Mouse (Mus musculus) limb, embryonic 10.5 days (tissue): ENCODE results near the gene Gm42906. TPM values are rescaled to one million over a fixed set of nuclear protein-coding genes. Genes with fewer than 3 reads are reported as not detected.

ENCODE experiments used
- DNase-seq: peaks from one replicate; pipeline ENCODE4 v3.0.0-alpha.2; 2017; ENCODE audit warnings: low spot score
- H3K27ac ChIP-seq: fragments of 300-500 bp; sonication (generic); 2 replicates; pipeline ENCODE4 v1.5.1; 2016; ENCODE audit warnings: mild to moderate bottlenecking
- H3K27me3 ChIP-seq: fragments of 300-500 bp; sonication (generic); 2 replicates; pipeline ENCODE4 v1.6.1; 2016; ENCODE audit warnings: low read depth, mild to moderate bottlenecking; ENCODE audit not compliant: poor library complexity, severe bottlenecking
- H3K36me3 ChIP-seq: fragments of 300-500 bp; sonication (generic); 2 replicates; pipeline ENCODE4 v1.6.1; 2016; ENCODE audit warnings: mild to moderate bottlenecking, moderate library complexity
- H3K4me1 ChIP-seq: fragments of 300-500 bp; sonication (generic); 2 replicates; pipeline ENCODE4 v1.6.1; 2016
- H3K4me3 ChIP-seq: fragments of 300-500 bp; sonication (generic); 2 replicates; pipeline ENCODE4 v1.5.1; 2016; ENCODE audit warnings: mild to moderate bottlenecking, moderate library complexity
- H3K9me3 ChIP-seq: fragments of 300-500 bp; sonication (generic); replicated peaks from 2 replicates; pipeline ENCODE4 v1.6.1; 2016; ENCODE audit warnings: mild to moderate bottlenecking
- WGBS: fragments of 180-500 bp; shearing (Covaris S2); methylation state at CpG from one replicate; pipeline ENCODE4 v1.1.7; 2016; 5-methylcytosine and 5-hydroxymethylcytosine counted together
- polyA plus RNA-seq: library from polyadenylated mRNA; unstranded; fragments of >200 nt; fragmentation: Nextera tagmentation; extraction: Ambion mirVana; gene quantifications from 2 replicates; pipeline ENCODE4 v1.2.1, GENCODE M21; 2016

Gene Gm42906
- polyA plus RNA-seq, 1 experiment from 2014 or later: not detected

GRCm38 (mm10) chr5:151408124-151408900 is 19.7 kb downstream of the Gm42906 start:
- H3K27me3 ChIP-seq: no peaks in the 10 kb centered on the region
- 53% methylated on average over 7 of the region's 7 CpGs for WGBS

GRCm38 (mm10) chr5:151407493-151407892 is 20.5 kb downstream of the Gm42906 start:
- Histone ChIP-seq H3K27me3 (no peaks in the 10 kb centered on the region), H3K36me3 (no peaks in the 10 kb centered on the region), H3K4me3 (no peak overlapping the region), H3K9me3 (no peaks in the 10 kb centered on the region), H3K27ac (no peak overlapping the region), H3K4me1 (0 out of 2 replicates have a peak, but pooled peaks cover 3% of the 10 kb centered on the region)
- DNase-seq: no peak
- whole genome bisulfite sequencing: 93% methylated on average over 3 of the region's 3 CpGs

More at GRCm38 (mm10) chr5:151408124-151408900, 19.7 kb downstream of the Gm42906 start:
- no peaks in the 10 kb centered on the region for H3K9me3 ChIP-seq
- no peak overlapping the region for H3K4me3 ChIP-seq
- H3K27ac ChIP-seq: no peak overlapping the region
- H3K4me1 ChIP-seq: 0 out of 2 replicates have a peak, but pooled peaks cover 3% of the 10 kb centered on the region
- no peak for DNase-seq
- no peaks in the 10 kb centered on the region for H3K36me3 ChIP-seq

GRCm38 (mm10) chr5:151406276-151406675 is 21.7 kb downstream of the Gm42906 start:
- H3K27ac ChIP-seq: no peak overlapping the region
- no peak for DNase-seq

GRCm38 (mm10) chr5:151405314-151405903 is 22.6 kb downstream of the Gm42906 start:
- no peaks in the 10 kb centered on the region for H3K36me3 ChIP-seq
- no peaks in the 10 kb centered on the region for H3K9me3 ChIP-seq
- 0 out of 2 replicates have a peak, but pooled peaks cover 3% of the 10 kb centered on the region for H3K4me1 ChIP-seq
- H3K27ac ChIP-seq: no peak overlapping the region
- no peaks in the 10 kb centered on the region for H3K27me3 ChIP-seq
- no peak overlapping the region for H3K4me3 ChIP-seq
- no peak for DNase-seq
- 79% methylated on average over 8 of the region's 8 CpGs for WGBS

More at GRCm38 (mm10) chr5:151406276-151406675, 21.7 kb downstream of the Gm42906 start:
- no peaks in the 10 kb centered on the region for H3K27me3 ChIP-seq
- H3K4me3 ChIP-seq: no peak overlapping the region
- WGBS: 81% methylated on average over 5 of the region's 5 CpGs
- 0 out of 2 replicates have a peak, but pooled peaks cover 3% of the 10 kb centered on the region for H3K4me1 ChIP-seq
- no peaks in the 10 kb centered on the region for H3K36me3 ChIP-seq
- H3K9me3 ChIP-seq: no peaks in the 10 kb centered on the region

GRCm38 (mm10) chr5:151403586-151403985 is 24.4 kb downstream of the Gm42906 start:
- Histone ChIP-seq H3K36me3 (no peaks in the 10 kb centered on the region), H3K4me3 (no peak overlapping the region), H3K27ac (no peak overlapping the region), H3K27me3 (no peaks in the 10 kb centered on the region), H3K4me1 (0 out of 2 replicates have a peak, but pooled peaks cover 3% of the 10 kb centered on the region), H3K9me3 (no peaks in the 10 kb centered on the region)
- DNase-seq: no peak
- 70% methylated on average over 2 of the region's 2 CpGs for WGBS

GRCm38 (mm10) chr5:151400557-151400944 is 27.4 kb downstream of the Gm42906 start:
- H3K27ac ChIP-seq: no peak overlapping the region
- no peaks in the 10 kb centered on the region for H3K27me3 ChIP-seq
- no peaks in the 10 kb centered on the region for H3K36me3 ChIP-seq
- WGBS: 92% methylated on average over 2 of the region's 2 CpGs
- DNase-seq: no peak
- 0 out of 2 replicates have a peak, but pooled peaks cover 3% of the 10 kb centered on the region for H3K4me1 ChIP-seq
- H3K9me3 ChIP-seq: no peaks in the 10 kb centered on the region
- no peak overlapping the region for H3K4me3 ChIP-seq

GRCm38 (mm10) chr5:151399918-151400556 is 27.9 kb downstream of the Gm42906 start:
- H3K9me3 ChIP-seq: no peaks in the 10 kb centered on the region
- no peak overlapping the region for H3K27ac ChIP-seq
- DNase-seq: no peak
- no peak overlapping the region for H3K4me3 ChIP-seq
- WGBS: 76% methylated on average over 7 of the region's 7 CpGs
- H3K27me3 ChIP-seq: no peaks in the 10 kb centered on the region
- H3K4me1 ChIP-seq: 0 out of 2 replicates have a peak, but pooled peaks cover 3% of the 10 kb centered on the region
- no peaks in the 10 kb centered on the region for H3K36me3 ChIP-seq

- Histone ChIP-seq H3K9me3 (no peaks in the 10 kb centered on the region), H3K4me1 (0 out of 2 replicates have a peak, but pooled peaks cover 5% of the 10 kb centered on the region), H3K36me3 (no peaks in the 10 kb centered on the region), H3K27ac (no peak overlapping the region), H3K4me3 (no peak overlapping the region), H3K27me3 (no peaks in the 10 kb centered on the region)
- DNase-seq: no peak
- 80% methylated on average over 4 of the region's 4 CpGs for WGBS
Measured at GRCm38 (mm10) chr5:151396119-151396518, 31.8 kb downstream of the Gm42906 start.

GRCm38 (mm10) chr5:151394690-151395089 is 33.3 kb downstream of the Gm42906 start:
- Histone ChIP-seq H3K27ac (no peak overlapping the region), H3K36me3 (no peaks in the 10 kb centered on the region), H3K9me3 (no peaks in the 10 kb centered on the region), H3K27me3 (no peaks in the 10 kb centered on the region), H3K4me3 (no peak overlapping the region), H3K4me1 (0 out of 2 replicates have a peak, but pooled peaks cover 5% of the 10 kb centered on the region)
- no peak for DNase-seq
- WGBS: 89% methylated on average over 5 of the region's 5 CpGs

GRCm38 (mm10) chr5:151393821-151394662 is 33.9 kb downstream of the Gm42906 start:
- Histone ChIP-seq H3K27me3 (no peaks in the 10 kb centered on the region), H3K4me3 (no peak overlapping the region), H3K4me1 (0 out of 2 replicates have a peak, but pooled peaks cover 5% of the 10 kb centered on the region), H3K27ac (no peak overlapping the region), H3K9me3 (no peaks in the 10 kb centered on the region), H3K36me3 (no peaks in the 10 kb centered on the region)
- WGBS: 79% methylated on average over 7 of the region's 7 CpGs
- DNase-seq: no peak

GRCm38 (mm10) chr5:151389827-151390226 is 38.1 kb downstream of the Gm42906 start:
- DNase-seq: no peak
- H3K4me3 ChIP-seq: no peak overlapping the region
- H3K27ac ChIP-seq: no peak overlapping the region
- H3K27me3 ChIP-seq: no peaks in the 10 kb centered on the region
- 0 out of 2 replicates have a peak, but pooled peaks cover 5% of the 10 kb centered on the region for H3K4me1 ChIP-seq
- H3K9me3 ChIP-seq: no peaks in the 10 kb centered on the region
- 96% methylated on average over 1 of the region's 1 CpGs for WGBS
- no peaks in the 10 kb centered on the region for H3K36me3 ChIP-seq

- WGBS: 88% methylated on average over 2 of the region's 2 CpGs
- Histone ChIP-seq H3K9me3 (no peaks in the 10 kb centered on the region), H3K27me3 (no peaks in the 10 kb centered on the region), H3K4me3 (no peak overlapping the region), H3K36me3 (no peaks in the 10 kb centered on the region), H3K27ac (no peak overlapping the region), H3K4me1 (no peaks in the 10 kb centered on the region)
- DNase-seq: no peak
Measured at GRCm38 (mm10) chr5:151379896-151380295, 48.1 kb downstream of the Gm42906 start.
